Mouse (Mus musculus) forebrain, embryonic 12.5 days (tissue): ENCODE results near the gene Ccdc96. TPM values are rescaled to one million over a fixed set of nuclear protein-coding genes. Genes with fewer than 3 reads are reported as not detected.

Source experiments
- ATAC-seq: fragments of 200-750 bp; cut with Nextera tagmentation; 2 replicates; pipeline ENCODE4 v1.8.0; 2017; ENCODE audit warnings: moderate TSS enrichment; ENCODE audit not compliant: low FRiP score
- H3K27ac ChIP-seq: fragments of 300-500 bp; sonication (generic); 2 replicates; pipeline ENCODE4 v1.5.1; 2016; ENCODE audit warnings: mild to moderate bottlenecking
- H3K27me3 ChIP-seq: fragments of 300-500 bp; sonication (generic); 2 replicates; pipeline ENCODE4 v1.6.1; 2016; ENCODE audit warnings: mild to moderate bottlenecking
- H3K36me3 ChIP-seq: fragments of 300-500 bp; sonication (generic); replicated peaks from 2 replicates; pipeline ENCODE4 v1.6.1; 2016; ENCODE audit warnings: mild to moderate bottlenecking
- H3K4me1 ChIP-seq: fragments of 300-500 bp; sonication (generic); 2 replicates; pipeline ENCODE4 v1.6.1; 2016
- H3K4me2 ChIP-seq: fragments of 300-500 bp; sonication (generic); 2 replicates; pipeline ENCODE4 v1.6.1; 2016; ENCODE audit warnings: mild to moderate bottlenecking, moderate library complexity
- H3K4me3 ChIP-seq: fragments of 300-500 bp; sonication (generic); replicated peaks from 2 replicates; pipeline ENCODE4 v1.5.1; 2016; ENCODE audit warnings: mild to moderate bottlenecking
- H3K9ac ChIP-seq: fragments of 300-500 bp; sonication (generic); 2 replicates; pipeline ENCODE4 v1.6.1; 2016; ENCODE audit warnings: mild to moderate bottlenecking
- H3K9me3 ChIP-seq: fragments of 300-500 bp; sonication (generic); 2 replicates; pipeline ENCODE4 v1.6.1; 2016
- WGBS: fragments of 180-500 bp; shearing (Covaris S2); methylation state at CpG from one replicate; pipeline ENCODE4 v1.1.7; 2016; 5-methylcytosine and 5-hydroxymethylcytosine counted together
- polyA plus RNA-seq: library from polyadenylated mRNA; unstranded; fragments of >200 nt; fragmentation: Nextera tagmentation; extraction: Ambion mirVana; gene quantifications from 2 replicates; pipeline ENCODE4 v1.2.1, GENCODE M21; 2016

Gene Ccdc96
- 4.8 and 4.9 TPM in 2 replicates for polyA plus RNA-seq

- Histone ChIP-seq H3K36me3 (peaks cover 12% of the 10 kb centered on the region; the same call in 1 of the 2 replicates), H3K27me3 (peaks cover 13% of the 10 kb centered on the region; the same call in 1 of the 2 replicates), H3K4me1 (peaks cover 40% of the 10 kb centered on the region), H3K4me3 (peak within 1 kb of the TSS; percentile 93), H3K9ac (peak within 1 kb of the TSS; percentile 91), H3K27ac (peak within 1 kb of the TSS; percentile 85), H3K4me2 (peak within 1 kb of the TSS; percentile 96), H3K9me3 (no peaks in the 10 kb centered on the region)
- ATAC-seq, result peak; percentile 99
- WGBS, result under 1% methylated on average over 86 of the region's 97 CpGs
Observed at GRCm38 (mm10) chr5:36484171-36484990, at the start of gene Ccdc96, which contains the start of gene Tada2b. TSS of gene Ccdc96 (plus strand) at chr5:36484588. TSS of gene Tada2b (minus strand) at chr5:36484285.

GRCm38 (mm10) chr5:36436858-36437257, 47.5 kb upstream of the Ccdc96 start:
- Histone ChIP-seq H3K36me3 (no peaks in the 10 kb centered on the region), H3K4me1 (peaks cover 10% of the 10 kb centered on the region), H3K9ac (no peak overlapping the region), H3K27me3 (no peaks in the 10 kb centered on the region), H3K4me3 (no peak overlapping the region), H3K4me2 (no peak overlapping the region), H3K27ac (no peak overlapping the region), H3K9me3 (no peaks in the 10 kb centered on the region)
- 73% methylated on average over 4 of the region's 4 CpGs for WGBS
- no peak for ATAC-seq

GRCm38 (mm10) chr5:36440741-36441140, 43.6 kb upstream of the Ccdc96 start:
- 79% methylated on average over 3 of the region's 3 CpGs for WGBS
- Histone ChIP-seq H3K27ac (no peak overlapping the region), H3K9me3 (no peaks in the 10 kb centered on the region), H3K36me3 (no peaks in the 10 kb centered on the region), H3K9ac (no peak overlapping the region), H3K4me3 (no peak overlapping the region), H3K4me1 (no peaks in the 10 kb centered on the region), H3K4me2 (no peak overlapping the region), H3K27me3 (peaks cover 7% of the 10 kb centered on the region; the same call in 1 of the 2 replicates)
- ATAC-seq, result no peak

GRCm38 (mm10) chr5:36444611-36445010, 39.8 kb upstream of the Ccdc96 start:
- no peak overlapping the region for H3K4me2 ChIP-seq
- no peak overlapping the region for H3K27ac ChIP-seq
- ATAC-seq, result no peak
- no peaks in the 10 kb centered on the region for H3K9me3 ChIP-seq
- no peak overlapping the region for H3K9ac ChIP-seq
- no peaks in the 10 kb centered on the region for H3K36me3 ChIP-seq
- 65% methylated on average over 4 of the region's 4 CpGs for WGBS
- peaks cover 7% of the 10 kb centered on the region; the same call in 1 of the 2 replicates for H3K27me3 ChIP-seq
- H3K4me3 ChIP-seq, result no peak overlapping the region
- H3K4me1 ChIP-seq, result no peaks in the 10 kb centered on the region

GRCm38 (mm10) chr5:36445028-36445427, 39.4 kb upstream of the Ccdc96 start:
- no peak for ATAC-seq
- 33% methylated on average over 8 of the region's 8 CpGs for WGBS
- H3K27me3 ChIP-seq, result peaks cover 7% of the 10 kb centered on the region; the same call in 1 of the 2 replicates
- H3K36me3 ChIP-seq, result no peaks in the 10 kb centered on the region
- no peak overlapping the region for H3K9ac ChIP-seq
- no peak overlapping the region for H3K4me3 ChIP-seq
- no peak overlapping the region for H3K27ac ChIP-seq
- no peaks in the 10 kb centered on the region for H3K9me3 ChIP-seq
- H3K4me2 ChIP-seq, result no peak overlapping the region
- H3K4me1 ChIP-seq, result no peaks in the 10 kb centered on the region

- 45% methylated on average over 9 of the region's 9 CpGs for WGBS
- Histone ChIP-seq H3K27ac (no peak overlapping the region), H3K4me2 (no peak overlapping the region), H3K36me3 (no peaks in the 10 kb centered on the region), H3K4me3 (no peak overlapping the region), H3K9ac (no peak overlapping the region), H3K4me1 (no peaks in the 10 kb centered on the region), H3K9me3 (no peaks in the 10 kb centered on the region), H3K27me3 (peaks cover 7% of the 10 kb centered on the region; the same call in 1 of the 2 replicates)
- ATAC-seq, result no peak
Observed at GRCm38 (mm10) chr5:36446166-36446890, 38.1 kb upstream of the Ccdc96 start.

GRCm38 (mm10) chr5:36447872-36448271, 36.5 kb upstream of the Ccdc96 start:
- Histone ChIP-seq H3K4me2 (no peak overlapping the region), H3K9me3 (no peaks in the 10 kb centered on the region), H3K27ac (no peak overlapping the region), H3K4me3 (no peak overlapping the region), H3K9ac (no peak overlapping the region), H3K4me1 (no peaks in the 10 kb centered on the region; the same call in 1 of the 2 replicates), H3K36me3 (no peaks in the 10 kb centered on the region), H3K27me3 (peaks cover 9% of the 10 kb centered on the region; the same call in 1 of the 2 replicates)
- 96% methylated on average over 12 of the region's 12 CpGs for WGBS
- no peak for ATAC-seq

- no peaks in the 10 kb centered on the region for H3K36me3 ChIP-seq
- H3K4me1 ChIP-seq, result no peaks in the 10 kb centered on the region; the same call in 1 of the 2 replicates
- WGBS, result 82% methylated on average over 6 of the region's 6 CpGs
- H3K4me2 ChIP-seq, result no peak overlapping the region
- 0 out of 2 replicates have a peak, but pooled peaks cover 7% of the 10 kb centered on the region for H3K27me3 ChIP-seq
- no peaks in the 10 kb centered on the region for H3K9me3 ChIP-seq
- no peak overlapping the region for H3K27ac ChIP-seq
- H3K4me3 ChIP-seq, result no peak overlapping the region
- no peak overlapping the region for H3K9ac ChIP-seq
- ATAC-seq, result no peak
Observed at GRCm38 (mm10) chr5:36449710-36450358, 34.6 kb upstream of the Ccdc96 start.

GRCm38 (mm10) chr5:36451119-36451518, 33.3 kb upstream of the Ccdc96 start:
- no peak overlapping the region for H3K4me3 ChIP-seq
- H3K27ac ChIP-seq, result no peak overlapping the region
- no peaks in the 10 kb centered on the region for H3K9me3 ChIP-seq
- H3K27me3 ChIP-seq, result peaks cover 10% of the 10 kb centered on the region; the same call in 1 of the 2 replicates
- no peaks in the 10 kb centered on the region; the same call in 1 of the 2 replicates for H3K4me1 ChIP-seq
- no peak overlapping the region for H3K4me2 ChIP-seq
- no peak overlapping the region for H3K9ac ChIP-seq
- ATAC-seq, result no peak
- no peaks in the 10 kb centered on the region for H3K36me3 ChIP-seq
- WGBS, result 34% methylated on average over 6 of the region's 10 CpGs

GRCm38 (mm10) chr5:36451872-36452389, 32.5 kb upstream of the Ccdc96 start:
- Histone ChIP-seq H3K27ac (no peak overlapping the region), H3K4me1 (no peaks in the 10 kb centered on the region; the same call in 1 of the 2 replicates), H3K9me3 (no peaks in the 10 kb centered on the region), H3K36me3 (no peaks in the 10 kb centered on the region), H3K9ac (no peak overlapping the region), H3K4me2 (no peak overlapping the region), H3K4me3 (no peak overlapping the region), H3K27me3 (peaks cover 11% of the 10 kb centered on the region; the same call in 1 of the 2 replicates)
- no peak for ATAC-seq
- WGBS, result 64% methylated on average over 10 of the region's 10 CpGs

- Histone ChIP-seq H3K4me3 (no peak overlapping the region), H3K9ac (no peak overlapping the region), H3K27ac (no peak overlapping the region), H3K4me2 (no peak overlapping the region), H3K27me3 (peaks cover 17% of the 10 kb centered on the region), H3K9me3 (no peaks in the 10 kb centered on the region), H3K4me1 (no peaks in the 10 kb centered on the region; the same call in 1 of the 2 replicates), H3K36me3 (no peaks in the 10 kb centered on the region)
- WGBS, result 86% methylated on average over 6 of the region's 6 CpGs
- ATAC-seq, result no peak
Observed at GRCm38 (mm10) chr5:36452821-36453220, 31.6 kb upstream of the Ccdc96 start.
